Mouse (Mus musculus) liver, embryonic 14.5 days (tissue): ENCODE data around the gene Gsn. TPM values are rescaled to one million over a fixed set of nuclear protein-coding genes. Genes with fewer than 3 reads are reported as not detected.

Experiments used
- ATAC-seq: fragments of 200-750 bp; cut with Nextera tagmentation; 2 replicates; pipeline ENCODE4 v1.8.0; 2017; ENCODE audit warnings: moderate number of reproducible peaks, mild to moderate bottlenecking, moderate library complexity; ENCODE audit not compliant: insufficient read depth
- DNase-seq, 3 experiments: peaks; one replicate each; pipeline ENCODE4 v3.0.0-alpha.2; 2012 to 2013; ENCODE audit warnings: low read depth in 3 of 3, low spot score in 3 of 3
- H3K27ac ChIP-seq: fragments of 300-500 bp; sonication (generic); 2 replicates; pipeline ENCODE4 v1.5.1; 2014; ENCODE audit warnings: moderate library complexity, mild to moderate bottlenecking, control low read depth, inconsistent platforms
- H3K27me3 ChIP-seq: fragments of 300-500 bp; sonication (generic); 2 replicates; pipeline ENCODE4 v1.6.1; 2014; ENCODE audit warnings: mild to moderate bottlenecking, low read length, moderate library complexity; ENCODE audit not compliant: control insufficient read depth, insufficient read depth
- H3K36me3 ChIP-seq: fragments of 300-500 bp; sonication (generic); replicated peaks from 2 replicates; pipeline ENCODE4 v1.6.1; 2014; ENCODE audit warnings: low read depth; ENCODE audit not compliant: control insufficient read depth, insufficient read depth
- H3K4me1 ChIP-seq, 2 experiments: fragments of 200-500 bp in 1 of 2; fragments of 300-500 bp in 1 of 2; sonication (generic) in 1 of 2; replicated peaks; 2 replicates each; pipeline ENCODE4 v1.6.1; 2012 to 2014; ENCODE audit warnings: antibody characterized with exemption in 1 of 2, inconsistent platforms in 1 of 2, low read length in 1 of 2; ENCODE audit not compliant: control insufficient read depth in 2 of 2, insufficient read depth in 2 of 2
- H3K4me2 ChIP-seq: fragments of 300-500 bp; sonication (generic); 2 replicates; pipeline ENCODE4 v1.6.1; 2014; ENCODE audit warnings: low read depth, mild to moderate bottlenecking, control low read depth, moderate library complexity
- H3K4me3 ChIP-seq, 2 experiments: fragments of 200-500 bp in 1 of 2; fragments of 300-500 bp in 1 of 2; sonication (generic) in 1 of 2; 2 replicates each; pipeline ENCODE4 v1.5.1; 2012 to 2014; ENCODE audit warnings: low read depth in 2 of 2, low read length in 2 of 2, mild to moderate bottlenecking in 2 of 2, control low read depth in 1 of 2, inconsistent platforms in 1 of 2, moderate library complexity in 1 of 2; ENCODE audit not compliant: insufficient read depth in 1 of 2
- H3K9ac ChIP-seq: fragments of 300-500 bp; sonication (generic); replicated peaks from 2 replicates; pipeline ENCODE4 v1.6.1; 2014; ENCODE audit warnings: mild to moderate bottlenecking, control low read depth, moderate library complexity
- H3K9me3 ChIP-seq: fragments of 300-500 bp; sonication (generic); 2 replicates; pipeline ENCODE4 v1.6.1; 2016; ENCODE audit warnings: low read length, mixed read lengths; ENCODE audit not compliant: control insufficient read depth
- CTCF ChIP-seq: IDR thresholded peaks from 2 replicates; pipeline ENCODE4 v1.5.1; 2016; ENCODE audit warnings: antibody characterized with exemption, low read depth, control low read depth
- EP300 ChIP-seq: IDR thresholded peaks from 2 replicates; pipeline ENCODE4 v1.6.1; 2016; ENCODE audit warnings: antibody characterized with exemption, low read depth
- WGBS: fragments of 180-500 bp; shearing (Covaris S2); extraction: QIAGEN DNeasy Blood & Tissue Kit; methylation state at CpG from one replicate; pipeline ENCODE4 v1.1.7; 2014; ENCODE audit not compliant: insufficient replicate concordance; 5-methylcytosine and 5-hydroxymethylcytosine counted together
- polyA plus RNA-seq, 2 experiments: library from polyadenylated mRNA; depleted of rRNA in 1 of 2; stranded (reverse) in 1 of 2; unstranded in 1 of 2; fragments of >200 nt; fragmentation: Nextera tagmentation in 1 of 2; extraction: Ambion mirVana in 1 of 2; gene quantifications; 2 replicates each; pipeline versions ENCODE4 v1.2.1 to v1.2.3; 2012 to 2014

The Gsn gene
- polyA plus RNA-seq, 2 experiments, result 81.0 to 83.0 TPM

DNA sequence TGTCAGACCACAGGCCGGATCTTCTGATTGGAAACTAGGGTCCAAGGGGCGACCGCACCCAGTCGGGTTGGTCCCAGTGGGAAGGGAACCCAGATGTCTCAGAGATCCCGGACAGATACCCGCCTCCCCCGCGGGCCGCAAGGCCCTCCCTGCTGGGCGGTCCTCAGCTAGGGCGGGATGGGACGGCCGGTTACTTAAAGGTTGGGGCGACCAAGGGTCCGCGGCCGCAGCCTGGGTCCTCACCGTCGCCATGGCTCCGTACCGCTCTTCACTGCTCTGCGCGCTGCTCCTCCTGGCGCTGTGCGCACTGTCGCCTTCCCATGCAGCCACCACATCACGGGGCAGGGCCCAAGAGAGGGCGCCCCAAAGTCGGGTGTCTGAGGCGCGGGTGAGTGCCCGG, 26.0 kb downstream of the Gsn start:
- Histone ChIP-seq H3K9me3 (no peaks in the 10 kb centered on the region), H3K4me2 (peak overlapping the region; percentile 49), H3K27ac (no peak overlapping the region), H3K9ac (no peak overlapping the region), H3K27me3 (peaks cover 18% of the 10 kb centered on the region), H3K4me1 (peaks cover 0 to 12% of the 10 kb centered on the region in 2 experiments; a peak in 2 of 4 replicates), H3K4me3 (peak overlapping the region; percentile 2 to 46; a peak in 3 of 4 replicates), H3K36me3 (no peaks in the 10 kb centered on the region)
- peak; percentile 38; the same call in 1 of the 2 replicates for ATAC-seq
- WGBS, result 3% methylated on average over 32 of the region's 32 CpGs
- TF ChIP-seq EP300 (no peak), CTCF (no peak)
- no peak for DNase-seq

DNA sequence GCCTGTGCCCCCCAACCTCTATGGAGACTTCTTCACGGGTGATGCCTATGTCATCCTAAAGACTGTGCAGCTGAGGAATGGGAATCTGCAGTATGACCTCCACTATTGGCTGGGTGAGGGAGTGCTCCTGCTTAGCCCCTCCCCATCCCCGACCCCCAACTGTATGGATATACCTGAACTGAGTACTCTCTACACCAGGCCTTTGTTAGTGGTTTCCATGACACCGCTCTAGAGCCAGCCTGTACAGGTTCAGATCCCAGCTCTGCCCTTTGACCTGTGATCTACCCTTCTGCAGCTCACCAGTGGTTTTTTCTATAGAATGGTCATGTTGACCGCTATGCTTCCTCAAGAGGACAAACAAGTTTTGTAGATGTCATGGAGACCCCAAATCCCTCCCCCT, 27.8 kb downstream of the Gsn start:
- Histone ChIP-seq H3K27me3 (peaks cover 18% of the 10 kb centered on the region), H3K4me3 (no peak overlapping the region), H3K4me2 (no peak overlapping the region), H3K36me3 (no peaks in the 10 kb centered on the region), H3K9me3 (no peaks in the 10 kb centered on the region), H3K9ac (no peak overlapping the region), H3K4me1 (peaks cover 0 to 4% of the 10 kb centered on the region in 2 experiments; a peak in 2 of 4 replicates), H3K27ac (no peak overlapping the region)
- ATAC-seq, result no peak
- no peak for DNase-seq
- 55% methylated on average over 4 of the region's 4 CpGs for WGBS
- no peak for TF ChIP-seq EP300
- no peak for TF ChIP-seq CTCF

- 53% methylated on average over 5 of the region's 5 CpGs for WGBS
- Histone ChIP-seq H3K27me3 (peaks cover 18% of the 10 kb centered on the region), H3K9me3 (no peaks in the 10 kb centered on the region), H3K27ac (no peak overlapping the region), H3K4me3 (no peak overlapping the region), H3K4me2 (no peak overlapping the region), H3K36me3 (no peaks in the 10 kb centered on the region), H3K9ac (no peak overlapping the region), H3K4me1 (no peaks in the 10 kb centered on the region; a peak in 1 of 4 replicates)
- ATAC-seq (no peak), DNase-seq (no peak)
- no peak for TF ChIP-seq CTCF
- no peak for TF ChIP-seq EP300
These were observed 29.0 kb downstream of the Gsn start for GRCm38 (mm10) chr2:35285209-35285608.

DNA sequence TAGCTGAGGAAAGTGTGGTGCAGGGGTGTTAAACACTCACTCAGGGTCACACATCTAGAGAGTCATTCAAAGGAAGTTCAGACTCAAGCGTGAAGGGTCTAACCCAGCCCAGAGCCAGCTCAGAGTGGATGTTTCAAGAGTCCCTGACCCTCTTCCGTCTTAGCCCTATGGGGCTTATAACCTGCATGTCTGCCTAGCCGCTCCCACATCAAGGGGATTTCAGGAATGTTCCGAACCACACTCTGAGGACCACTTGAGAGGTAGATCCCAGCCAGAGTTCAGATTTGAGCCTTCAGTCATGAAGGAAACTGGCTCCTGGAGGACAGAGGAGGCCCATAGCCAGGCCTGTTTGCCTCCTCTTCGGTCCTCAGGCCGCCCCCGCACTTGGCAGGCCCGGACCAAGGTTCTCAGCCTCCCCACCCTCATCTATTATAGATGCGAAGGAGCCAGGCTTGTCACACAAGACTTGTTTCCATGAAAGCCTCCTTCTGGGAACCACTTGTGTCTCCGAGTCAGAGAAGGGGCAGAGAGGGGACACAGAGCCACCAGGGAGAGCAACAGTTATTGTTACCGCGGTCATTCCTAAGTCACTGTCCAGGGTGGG, 30.9 kb downstream of the Gsn start:
- H3K4me1 ChIP-seq, result no peaks in the 10 kb centered on the region; a peak in 1 of 4 replicates
- DNase-seq (no peak), ATAC-seq (no peak)
- H3K9ac ChIP-seq, result no peak overlapping the region
- H3K36me3 ChIP-seq, result no peaks in the 10 kb centered on the region
- H3K4me2 ChIP-seq, result no peak overlapping the region
- peaks cover 11% of the 10 kb centered on the region for H3K27me3 ChIP-seq
- no peak overlapping the region for H3K27ac ChIP-seq
- H3K9me3 ChIP-seq, result no peaks in the 10 kb centered on the region
- WGBS, result 72% methylated on average over 12 of the region's 12 CpGs
- TF ChIP-seq EP300, result no peak
- TF ChIP-seq CTCF, result no peak
- H3K4me3 ChIP-seq, result no peak overlapping the region

GRCm38 (mm10) chr2:35288758-35289635, 32.8 kb downstream of the Gsn start:
- Histone ChIP-seq H3K9me3 (no peaks in the 10 kb centered on the region), H3K9ac (no peak overlapping the region), H3K4me3 (no peak overlapping the region), H3K27ac (no peak overlapping the region), H3K27me3 (no peaks in the 10 kb centered on the region), H3K36me3 (no peaks in the 10 kb centered on the region), H3K4me1 (no peaks in the 10 kb centered on the region), H3K4me2 (no peak overlapping the region)
- DNase-seq (peak; percentile 50 to 56 (median 52)), ATAC-seq (0 out of 2 replicates have a peak, but pooled peaks have one; percentile 22)
- 32% methylated on average over 13 of the region's 13 CpGs for WGBS
- TF ChIP-seq EP300 (no peak), CTCF (peak; percentile 93)
